Mouse (Mus musculus) cortical plate, adult 2 months (tissue): ENCODE data around the gene Dlg2. TPM values are rescaled to one million over a fixed set of nuclear protein-coding genes. Genes with fewer than 3 reads are reported as not detected.

ENCODE experiments used
- H3K27ac ChIP-seq: fragments of 200-500 bp; 2 replicates; pipeline ENCODE4 v1.5.1; 2012; ENCODE audit warnings: low read length, control low read depth, inconsistent platforms; ENCODE audit not compliant: insufficient read depth
- H3K4me1 ChIP-seq: fragments of 200-500 bp; 2 replicates; pipeline ENCODE4 v1.6.1; 2011; ENCODE audit warnings: low read length; ENCODE audit not compliant: control insufficient read depth, insufficient read depth
- H3K4me3 ChIP-seq: fragments of 200-500 bp; 2 replicates; pipeline ENCODE4 v1.5.1; 2011; ENCODE audit warnings: mild to moderate bottlenecking, low read length, control low read depth; ENCODE audit not compliant: insufficient read depth
- CTCF ChIP-seq: fragments of 200-500 bp; IDR thresholded peaks from 2 replicates; pipeline ENCODE4 v1.5.1; 2011; ENCODE audit warnings: mild to moderate bottlenecking, control low read depth, low read length; ENCODE audit not compliant: insufficient read depth; ENCODE audit errors: extremely low read depth
- POLR2A ChIP-seq: fragments of 200-500 bp; IDR thresholded peaks from 2 replicates; pipeline ENCODE4 v1.6.1; 2011; ENCODE audit warnings: mild to moderate bottlenecking, low read length, control low read depth; ENCODE audit not compliant: insufficient read depth; ENCODE audit errors: extremely low read depth
- polyA plus RNA-seq: library from polyadenylated mRNA; depleted of rRNA; stranded (reverse); fragments of >200 nt; gene quantifications from 2 replicates; pipeline ENCODE4 v1.2.3, GENCODE M21; 2012; rRNA removed

Dlg2 gene
- 137 and 139 TPM in 2 replicates for polyA plus RNA-seq

DNA sequence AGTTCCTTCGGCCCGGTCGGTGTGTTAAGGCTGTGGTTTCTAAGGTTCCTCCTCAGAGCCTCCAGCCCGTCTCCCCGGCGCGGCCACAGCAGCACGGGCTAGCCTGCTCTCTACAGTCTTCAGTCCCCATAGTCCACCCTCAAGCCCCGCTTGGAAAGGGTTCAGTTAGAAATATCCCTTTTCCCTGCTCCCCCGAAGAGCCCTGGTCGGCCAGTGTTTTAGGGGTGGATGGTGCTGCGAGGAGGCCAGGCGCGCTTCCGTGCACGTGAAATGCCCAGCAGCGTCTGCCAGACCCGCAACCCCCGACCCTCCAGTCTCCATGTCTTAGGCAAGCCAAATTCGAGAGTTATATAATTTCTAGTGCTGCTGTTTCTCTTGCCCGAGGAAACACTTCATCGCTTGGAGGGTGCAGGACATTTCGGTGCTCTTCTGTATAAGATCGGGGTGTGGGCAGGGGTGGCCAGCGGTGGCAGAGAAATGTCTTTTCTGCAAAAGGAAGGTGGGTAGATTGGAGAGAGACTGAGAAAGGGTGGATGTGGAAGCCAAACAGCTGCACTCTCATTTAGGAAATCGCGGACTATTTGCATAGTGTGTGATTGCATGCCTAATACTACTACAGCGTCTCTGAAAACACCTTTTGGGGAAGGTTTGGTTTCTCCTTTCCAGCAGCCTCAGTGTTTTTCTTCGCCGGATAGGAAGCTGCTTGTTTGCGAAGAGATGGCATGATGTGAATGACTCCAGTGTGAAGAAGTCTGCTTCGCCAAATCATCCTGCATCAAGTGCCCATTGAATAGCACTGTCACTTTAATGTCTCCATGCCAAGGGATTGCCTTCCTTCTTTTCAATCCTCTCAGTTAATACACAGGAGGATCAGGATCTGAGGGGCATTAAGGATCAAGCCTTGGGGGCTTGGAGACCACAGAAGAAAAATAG lies at the start of gene Dlg2:
Gene Dlg2 (plus strand): TSS at position 360 of the 933 bp plus-strand sequence.
- Histone ChIP-seq H3K4me1 (no peaks in the 10 kb centered on the region), H3K27ac (peak within 1 kb of the TSS; percentile 88), H3K4me3 (peak within 1 kb of the TSS; percentile 57)
- no peak for TF ChIP-seq CTCF
- 0 out of 2 replicates have a peak, but pooled peaks have one; percentile 41 for TF ChIP-seq POLR2A

GRCm38 (mm10) chr7:90427006-90427405 lies 49.5 kb upstream of the Dlg2 start:
- TF ChIP-seq CTCF (no peak), POLR2A (no peak)
- no peak overlapping the region for H3K27ac ChIP-seq
- H3K4me3 ChIP-seq: peak overlapping the region; percentile 36

DNA sequence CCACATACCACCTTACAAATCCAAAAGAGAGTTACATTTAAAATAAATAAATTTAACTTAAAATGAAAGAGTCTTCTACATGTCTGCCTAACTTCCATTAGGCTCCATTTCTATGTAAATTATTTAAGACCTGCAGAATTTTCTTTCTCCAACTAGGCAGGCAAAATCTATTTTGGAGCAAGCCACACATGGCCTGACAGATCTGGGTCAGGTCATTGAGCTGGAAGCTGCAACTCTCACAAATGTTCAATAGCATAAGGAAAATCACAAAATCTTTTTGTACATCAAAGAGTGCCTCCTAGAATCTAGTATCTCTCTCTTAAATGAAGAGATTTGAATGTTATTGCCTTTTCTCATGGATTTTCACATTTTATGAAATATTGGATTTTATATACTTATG lies 44.3 kb upstream of the Dlg2 start:
- no peak for TF ChIP-seq CTCF
- no peak for TF ChIP-seq POLR2A
- H3K4me3 ChIP-seq: no peak overlapping the region
- H3K27ac ChIP-seq: no peak overlapping the region
- H3K4me1 ChIP-seq: no peaks in the 10 kb centered on the region

More at GRCm38 (mm10) chr7:90427006-90427405, 49.5 kb upstream of the Dlg2 start:
- H3K4me1 ChIP-seq: no peaks in the 10 kb centered on the region

DNA sequence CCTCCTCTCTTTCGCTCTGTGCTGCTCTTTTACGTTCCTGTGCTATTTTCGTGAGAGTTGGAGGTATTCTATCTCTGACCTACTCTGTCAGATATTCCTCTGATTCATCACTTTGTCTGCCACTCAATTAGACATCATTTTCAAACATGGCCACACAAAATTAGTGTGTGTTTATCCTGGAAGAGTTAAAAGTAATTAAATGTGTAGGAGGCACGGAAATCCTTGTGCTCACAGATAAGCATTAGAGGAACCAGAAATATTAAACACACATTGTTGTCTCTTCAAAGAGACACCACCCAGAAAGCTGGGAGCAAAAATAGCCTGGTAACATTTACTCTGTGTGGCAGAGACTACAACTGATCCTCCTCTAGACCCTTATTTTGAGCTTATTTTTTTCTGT lies 36.4 kb upstream of the Dlg2 start:
- H3K4me1 ChIP-seq: no peaks in the 10 kb centered on the region; the same call in 1 of the 2 replicates
- H3K27ac ChIP-seq: no peak overlapping the region
- TF ChIP-seq POLR2A (no peak), CTCF (no peak)
- H3K4me3 ChIP-seq: no peak overlapping the region

- TF ChIP-seq CTCF (no peak), POLR2A (no peak)
- peak overlapping the region; percentile 98 for H3K4me3 ChIP-seq
- H3K4me1 ChIP-seq: no peaks in the 10 kb centered on the region; the same call in 1 of the 2 replicates
Observed at GRCm38 (mm10) chr7:90442070-90442469, 34.4 kb upstream of the Dlg2 start.

GRCm38 (mm10) chr7:90442518-90443080 lies 33.9 kb upstream of the Dlg2 start, which contains the start of gene Crebzf:
TSS of gene Crebzf (plus strand) at chr7:90442729.
- peak within 1 kb of the TSS; percentile 98 for H3K4me3 ChIP-seq
- peak within 1 kb of the TSS; percentile 99 for H3K27ac ChIP-seq
- H3K4me1 ChIP-seq: no peaks in the 10 kb centered on the region; the same call in 1 of the 2 replicates
- TF ChIP-seq POLR2A (peak; percentile 83; the same call in 1 of the 2 replicates), CTCF (no peak)

More at GRCm38 (mm10) chr7:90442070-90442469, 34.4 kb upstream of the Dlg2 start:
- peak overlapping the region; percentile 52; the same call in 1 of the 2 replicates for H3K27ac ChIP-seq

DNA sequence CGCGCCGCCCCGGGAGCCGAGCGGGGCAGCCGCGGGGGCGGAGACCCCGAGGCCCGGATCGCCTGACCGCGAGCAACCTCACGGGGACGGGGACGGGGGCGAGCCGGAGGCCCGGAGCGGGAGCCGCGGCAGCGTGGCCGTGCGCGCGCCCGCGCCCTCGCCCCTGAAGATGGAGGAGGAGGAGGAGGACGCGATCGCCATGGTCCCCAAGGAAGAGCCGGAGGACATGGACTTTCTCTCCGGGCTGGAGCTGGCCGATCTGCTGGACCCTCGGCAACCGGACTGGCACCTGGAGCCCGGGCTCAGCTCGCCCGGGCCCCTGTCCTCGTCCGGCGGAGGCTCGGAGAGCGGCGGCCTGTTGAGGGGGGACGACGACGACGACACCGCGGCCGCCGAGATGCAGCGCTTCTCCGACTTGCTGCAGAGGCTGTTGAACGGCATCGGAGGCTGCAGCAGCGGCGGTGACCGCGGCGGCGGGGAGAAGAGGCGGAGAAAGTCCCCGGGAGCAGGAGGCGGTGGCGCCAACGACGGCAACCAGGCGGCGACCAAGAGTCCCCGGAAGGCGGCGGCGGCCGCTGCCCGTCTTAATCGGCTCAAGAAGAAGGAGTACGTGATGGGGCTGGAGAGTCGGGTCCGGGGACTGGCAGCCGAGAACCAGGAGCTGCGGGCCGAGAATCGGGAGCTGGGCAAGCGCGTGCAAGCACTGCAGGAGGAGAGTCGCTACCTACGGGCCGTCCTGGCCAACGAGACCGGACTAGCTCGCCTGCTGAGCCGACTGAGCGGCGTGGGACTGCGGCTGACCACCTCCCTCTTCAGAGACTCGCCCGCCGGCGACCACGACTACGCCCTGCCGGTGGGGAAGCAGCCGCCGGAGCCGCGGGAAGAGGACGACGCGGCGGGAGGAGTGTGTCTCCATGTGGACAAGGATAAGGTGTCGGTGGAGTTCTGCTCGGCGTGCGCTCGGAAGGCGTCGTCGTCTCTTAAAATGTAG lies 33.1 kb upstream of the Dlg2 start:
- H3K4me1 ChIP-seq: no peaks in the 10 kb centered on the region; the same call in 1 of the 2 replicates
- no peak for TF ChIP-seq CTCF
- TF ChIP-seq POLR2A: 0 out of 2 replicates have a peak, but pooled peaks have one; percentile 7
- H3K4me3 ChIP-seq: peak overlapping the region; percentile 98
- peak overlapping the region; percentile 99 for H3K27ac ChIP-seq

GRCm38 (mm10) chr7:90444206-90444605 lies 32.3 kb upstream of the Dlg2 start:
- Histone ChIP-seq H3K27ac (0 out of 2 replicates have a peak overlapping the region, but pooled peaks have one; percentile 99), H3K4me3 (peak overlapping the region; percentile 98), H3K4me1 (no peaks in the 10 kb centered on the region; the same call in 1 of the 2 replicates)
- TF ChIP-seq CTCF: no peak
- TF ChIP-seq POLR2A: no peak
